Mouse (Mus musculus): Measurements from ENCODE around the gene Sult2a8. TPM values are rescaled to one million over a fixed set of nuclear protein-coding genes. Genes with fewer than 3 reads are reported as not detected.
"Not testable (repeated sequence)": the region's sequence is repeated elsewhere in the genome, so short reads cannot be mapped to it uniquely, and the experiment has no call there.

The Sult2a8 gene
- polyA plus RNA-seq (2012; rRNA removed), result not detected in 2 replicates

- H3K36me3 ChIP-seq (ENCODE audit: control insufficient read depth, insufficient read depth, low read length), result no peaks in the 10 kb centered on the region
- no peak within 1 kb of the TSS for H3K4me3 ChIP-seq (ENCODE audit: low read depth, low read length)
- H3K27me3 ChIP-seq (ENCODE audit: control insufficient read depth, insufficient read depth, low read length), result no peaks in the 10 kb centered on the region
- no peak for TF ChIP-seq POLR2A (IDR thresholded peaks at IDR 0.05; ENCODE audit: low read depth, low read length)
- no peak for TF ChIP-seq CTCF (IDR thresholded peaks at IDR 0.05; ENCODE audit: extremely low read depth, insufficient read length, insufficient replicate concordance, low read depth, low read length)
- no peaks in the 10 kb centered on the region for H3K4me1 ChIP-seq (ENCODE audit: control insufficient read depth, insufficient read depth, insufficient read length, low read length)
- WGBS, result 60% methylated on average over 3 of the region's 3 CpGs
- no peak within 1 kb of the TSS for H3K27ac ChIP-seq (ENCODE audit: insufficient read depth, low read depth, low read length)
Observed at GRCm38 (mm10) chr7:14446534-14446933, at the start of gene Sult2a8. Gene Sult2a8, minus strand, starts transcription at chr7:14446769.

GRCm38 (mm10) chr7:14494130-14494529 is 47.6 kb upstream of the Sult2a8 start, which contains the start of gene Sult2a7:
Gene Sult2a7, minus strand, starts transcription at chr7:14494230.
- Histone ChIP-seq H3K27ac (ENCODE audit: insufficient read depth, low read depth, low read length) (no peak within 1 kb of the TSS), H3K36me3 (ENCODE audit: control insufficient read depth, insufficient read depth, low read length) (no peaks in the 10 kb centered on the region), H3K4me1 (ENCODE audit: control insufficient read depth, insufficient read depth, insufficient read length, low read length) (no peaks in the 10 kb centered on the region), H3K4me3 (ENCODE audit: low read depth, low read length) (no peak within 1 kb of the TSS), H3K27me3 (ENCODE audit: control insufficient read depth, insufficient read depth, low read length) (no peaks in the 10 kb centered on the region)
- 85% methylated on average over 4 of the region's 4 CpGs for WGBS
- TF ChIP-seq CTCF (IDR thresholded peaks at IDR 0.05; ENCODE audit: extremely low read depth, insufficient read length, insufficient replicate concordance, low read depth, low read length) (no peak), POLR2A (IDR thresholded peaks at IDR 0.05; ENCODE audit: low read depth, low read length) (no peak)

DNA sequence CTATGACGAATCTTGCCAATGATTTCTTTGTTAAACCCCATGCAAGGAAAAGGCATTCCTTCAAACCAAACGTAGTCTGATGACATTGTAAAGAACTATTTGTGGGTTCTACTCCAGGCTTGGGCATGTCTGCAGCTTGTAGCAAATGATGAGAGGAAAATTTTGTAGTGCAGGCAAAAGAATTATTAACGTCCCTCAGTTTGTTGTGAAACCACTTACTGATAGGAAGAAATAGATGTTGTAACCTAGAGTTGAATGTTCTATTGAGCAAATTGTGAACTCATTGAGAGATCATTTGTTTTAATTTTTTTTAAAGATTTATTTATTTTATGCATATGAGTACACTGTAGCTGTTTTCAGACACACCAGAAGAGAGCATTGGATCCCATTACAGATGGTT is 46.3 kb upstream of the Sult2a8 start:
- no peaks in the 10 kb centered on the region for H3K36me3 ChIP-seq (ENCODE audit: control insufficient read depth, insufficient read depth, low read length)
- no peak overlapping the region for H3K27ac ChIP-seq (ENCODE audit: insufficient read depth, low read depth, low read length)
- 68% methylated on average over 3 of the region's 3 CpGs for WGBS
- TF ChIP-seq CTCF (IDR thresholded peaks at IDR 0.05; ENCODE audit: extremely low read depth, insufficient read length, insufficient replicate concordance, low read depth, low read length) (no peak), POLR2A (IDR thresholded peaks at IDR 0.05; ENCODE audit: low read depth, low read length) (no peak)
- no peaks in the 10 kb centered on the region for H3K4me1 ChIP-seq (ENCODE audit: control insufficient read depth, insufficient read depth, insufficient read length, low read length)
- H3K27me3 ChIP-seq (ENCODE audit: control insufficient read depth, insufficient read depth, low read length), result no peaks in the 10 kb centered on the region
- H3K4me3 ChIP-seq (ENCODE audit: low read depth, low read length), result no peak overlapping the region

DNA sequence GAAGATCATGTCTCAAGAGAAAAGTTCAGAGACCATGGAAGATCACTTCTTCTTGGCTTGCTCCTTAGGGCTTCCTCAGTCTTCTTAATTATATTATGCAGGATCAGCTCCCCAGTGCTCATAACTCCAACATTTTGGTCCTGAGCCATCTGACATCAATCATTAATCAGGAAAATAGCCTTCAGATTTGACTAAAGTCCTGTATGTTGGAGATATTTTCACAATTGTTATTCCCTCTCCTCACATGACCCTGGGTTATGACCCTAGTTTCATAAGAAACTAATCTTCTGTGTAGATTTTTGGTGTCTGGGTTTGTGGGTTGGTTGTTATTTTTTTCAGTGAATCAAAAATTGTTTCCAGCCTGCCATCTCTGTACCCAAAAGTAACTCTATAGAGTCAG is 7.0 kb downstream of the Sult2a8 start:
- no peaks in the 10 kb centered on the region for H3K36me3 ChIP-seq (ENCODE audit: control insufficient read depth, insufficient read depth, low read length)
- no peak overlapping the region for H3K27ac ChIP-seq (ENCODE audit: insufficient read depth, low read depth, low read length)
- H3K4me1 ChIP-seq (ENCODE audit: control insufficient read depth, insufficient read depth, insufficient read length, low read length), result no peaks in the 10 kb centered on the region
- no peaks in the 10 kb centered on the region for H3K27me3 ChIP-seq (ENCODE audit: control insufficient read depth, insufficient read depth, low read length)
- TF ChIP-seq CTCF (IDR thresholded peaks at IDR 0.05; ENCODE audit: extremely low read depth, insufficient read length, insufficient replicate concordance, low read depth, low read length) (no peak), POLR2A (IDR thresholded peaks at IDR 0.05; ENCODE audit: low read depth, low read length) (no peak)
- no peak overlapping the region for H3K4me3 ChIP-seq (ENCODE audit: low read depth, low read length)

GRCm38 (mm10) chr7:14438484-14438883 is 8.1 kb downstream of the Sult2a8 start:
- Histone ChIP-seq H3K36me3 (ENCODE audit: control insufficient read depth, insufficient read depth, low read length) (no peaks in the 10 kb centered on the region), H3K4me1 (ENCODE audit: control insufficient read depth, insufficient read depth, insufficient read length, low read length) (no peaks in the 10 kb centered on the region), H3K4me3 (ENCODE audit: low read depth, low read length) (no peak overlapping the region), H3K27ac (ENCODE audit: insufficient read depth, low read depth, low read length) (no peak overlapping the region), H3K27me3 (ENCODE audit: control insufficient read depth, insufficient read depth, low read length) (no peaks in the 10 kb centered on the region)
- 54% methylated on average over 1 of the region's 1 CpGs for WGBS
- no peak for TF ChIP-seq POLR2A (IDR thresholded peaks at IDR 0.05; ENCODE audit: low read depth, low read length)
- no peak for TF ChIP-seq CTCF (IDR thresholded peaks at IDR 0.05; ENCODE audit: extremely low read depth, insufficient read length, insufficient replicate concordance, low read depth, low read length)

DNA sequence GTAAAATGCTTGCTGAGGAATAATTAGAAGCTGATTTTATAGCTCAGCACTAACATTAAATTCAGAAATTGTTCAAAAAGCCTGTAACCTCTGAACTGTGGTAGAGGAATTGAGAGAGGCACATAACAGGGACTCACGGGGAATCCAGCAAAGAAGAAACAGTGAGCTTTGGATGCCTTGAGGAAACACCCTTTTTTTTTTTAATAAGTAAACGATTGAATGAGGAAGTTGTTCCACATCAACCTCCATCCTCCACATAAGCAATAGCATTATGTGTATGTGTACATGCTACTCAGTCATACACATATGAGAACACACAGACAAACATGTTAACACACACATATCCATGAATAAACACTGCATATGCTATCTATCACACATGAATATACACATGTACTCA is 8.5 kb downstream of the Sult2a8 start:
- Histone ChIP-seq H3K27me3 (ENCODE audit: control insufficient read depth, insufficient read depth, low read length) (no peaks in the 10 kb centered on the region), H3K27ac (ENCODE audit: insufficient read depth, low read depth, low read length) (no peak overlapping the region), H3K4me3 (ENCODE audit: low read depth, low read length) (no peak overlapping the region), H3K36me3 (ENCODE audit: control insufficient read depth, insufficient read depth, low read length) (no peaks in the 10 kb centered on the region), H3K4me1 (ENCODE audit: control insufficient read depth, insufficient read depth, insufficient read length, low read length) (no peaks in the 10 kb centered on the region)
- WGBS, result 55% methylated on average over 2 of the region's 2 CpGs
- no peak for TF ChIP-seq POLR2A (IDR thresholded peaks at IDR 0.05; ENCODE audit: low read depth, low read length)

DNA sequence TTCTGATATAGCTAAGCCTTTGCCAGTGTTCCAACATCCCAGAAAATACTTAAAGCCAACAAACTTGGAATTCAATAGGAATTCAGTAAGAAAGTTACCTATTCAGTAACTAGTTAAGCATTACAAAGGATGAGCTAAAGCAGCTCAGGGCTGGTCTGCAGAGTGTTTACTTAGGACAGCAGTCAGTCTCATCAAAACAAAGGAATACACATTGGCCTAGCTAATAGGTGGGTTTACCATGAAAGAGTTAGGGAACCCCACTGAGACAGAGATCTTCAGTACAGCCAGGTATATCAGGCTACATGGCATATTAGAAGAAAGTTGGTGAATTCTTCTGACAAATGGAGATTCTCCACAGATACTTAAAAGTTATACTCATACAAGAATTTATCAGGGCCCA is 47.2 kb downstream of the Sult2a8 start:
- not testable (repeated sequence) for H3K4me1 ChIP-seq (ENCODE audit: control insufficient read depth, insufficient read depth, insufficient read length, low read length); H3K4me3 ChIP-seq (ENCODE audit: low read depth, low read length); H3K27me3 ChIP-seq (ENCODE audit: control insufficient read depth, insufficient read depth, low read length); H3K36me3 ChIP-seq (ENCODE audit: control insufficient read depth, insufficient read depth, low read length); H3K27ac ChIP-seq (ENCODE audit: insufficient read depth, low read depth, low read length)

GRCm38 (mm10) chr7:14396462-14396861 is 50.1 kb downstream of the Sult2a8 start:
- TF ChIP-seq POLR2A (IDR thresholded peaks at IDR 0.05; ENCODE audit: low read depth, low read length) (no peak), CTCF (IDR thresholded peaks at IDR 0.05; ENCODE audit: extremely low read depth, insufficient read length, insufficient replicate concordance, low read depth, low read length) (no peak)
- H3K27me3 ChIP-seq (ENCODE audit: control insufficient read depth, insufficient read depth, low read length), result no peaks in the 10 kb centered on the region
- H3K27ac ChIP-seq (ENCODE audit: insufficient read depth, low read depth, low read length), result no peak overlapping the region
- no peaks in the 10 kb centered on the region for H3K36me3 ChIP-seq (ENCODE audit: control insufficient read depth, insufficient read depth, low read length)
- no peaks in the 10 kb centered on the region for H3K4me1 ChIP-seq (ENCODE audit: control insufficient read depth, insufficient read depth, insufficient read length, low read length)
- no peak overlapping the region for H3K4me3 ChIP-seq (ENCODE audit: low read depth, low read length)

Other genes with a start within 250 kb of the Sult2a8 start
- gene Sult2a6, start 191.9 kb downstream of the Sult2a8 start, polyA plus RNA-seq (2012; rRNA removed), result not detected in 2 replicates
- not detected in 2 replicates for gene Obox8, start 113.2 kb downstream of the Sult2a8 start, polyA plus RNA-seq (2012; rRNA removed)
- gene Sult2a7, start 47.5 kb upstream of the Sult2a8 start, polyA plus RNA-seq (2012; rRNA removed), result not detected in 2 replicates
- gene Vmn1r90, start 116.7 kb upstream of the Sult2a8 start, polyA plus RNA-seq (2012; rRNA removed), result not detected in 2 replicates
- not detected in 2 replicates for gene Obox7, start 212.7 kb upstream of the Sult2a8 start, polyA plus RNA-seq (2012; rRNA removed)